Mouse (Mus musculus) brain, embryonic 14.5 days (tissue): ENCODE results near the gene Mpdu1.

Experiments used
- CTCF ChIP-seq: fragments of 200-500 bp; IDR thresholded peaks from 2 replicates; pipeline ENCODE4 v1.5.1; 2012; ENCODE audit warnings: inconsistent platforms, mild to moderate bottlenecking, moderate library complexity, borderline replicate concordance; ENCODE audit not compliant: insufficient read depth, insufficient read length; ENCODE audit errors: extremely low read depth
- POLR2A ChIP-seq: fragments of 200-500 bp; IDR thresholded peaks from 2 replicates; pipeline ENCODE4 v1.6.1; 2012; ENCODE audit warnings: mild to moderate bottlenecking, inconsistent platforms, borderline replicate concordance; ENCODE audit not compliant: poor library complexity, insufficient read depth, insufficient read length, severe bottlenecking; ENCODE audit errors: extremely low read depth

DNA sequence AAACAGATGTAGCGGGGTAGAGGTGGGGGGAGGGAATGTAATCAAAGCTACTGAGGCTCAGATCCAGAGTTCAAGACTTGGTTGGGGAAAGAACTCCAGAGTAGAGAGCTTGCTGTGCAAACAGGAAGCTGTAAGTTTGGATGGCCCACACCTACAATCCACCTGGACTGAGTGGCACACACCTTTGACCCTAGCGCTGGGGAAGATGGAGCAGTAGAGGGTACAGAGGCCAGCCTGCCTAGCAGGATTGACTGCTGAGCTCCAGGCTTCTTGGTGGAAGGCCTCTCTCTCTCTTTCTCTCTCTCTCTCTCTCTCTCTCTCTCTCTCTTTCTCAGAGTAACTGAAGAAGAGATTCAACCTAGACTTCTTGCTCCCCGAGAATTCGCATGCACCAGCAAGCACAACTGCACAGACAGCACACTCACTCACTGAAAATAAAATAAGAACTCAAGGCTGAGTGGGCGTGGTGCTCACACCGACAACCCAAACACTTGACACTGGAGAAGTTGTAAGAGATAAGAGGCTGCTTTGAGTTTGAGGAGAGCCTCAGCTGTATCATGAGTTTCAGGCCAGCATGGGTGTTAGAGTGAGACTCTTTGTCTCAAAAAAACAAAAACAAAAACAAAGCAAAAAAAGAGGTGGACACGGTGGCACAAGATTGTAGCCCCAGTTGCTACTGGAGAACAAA, 41.9 kb downstream of the Mpdu1 start:
- TF ChIP-seq POLR2A (no peak), CTCF (no peak)
